Mouse (Mus musculus): ENCODE measurements around the gene Gadd45a.
"Not testable (repeated sequence)": the region's sequence is repeated elsewhere in the genome, so short reads cannot be mapped to it uniquely, and the experiment has no call there.

Gadd45a gene

DNA sequence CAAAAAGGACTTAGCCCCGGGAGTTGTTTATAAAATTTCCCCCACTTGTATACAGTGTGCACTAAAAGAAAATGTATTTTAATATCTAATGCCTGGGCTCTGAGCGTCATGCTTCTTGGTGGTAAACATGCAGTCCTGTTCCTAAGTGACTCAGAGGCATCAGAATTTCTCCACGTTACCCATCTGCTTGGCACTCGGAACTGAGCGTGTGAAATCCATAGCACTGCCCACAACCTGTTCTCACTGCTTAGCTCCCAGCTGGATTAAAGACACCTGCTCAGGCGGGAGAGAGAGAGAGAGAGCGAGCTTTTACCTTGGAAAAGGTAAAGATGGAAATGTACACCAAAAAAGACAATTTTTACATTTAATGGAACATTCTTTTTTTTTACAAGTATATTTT lies 18.3 kb downstream of the Gadd45a start:
- not testable (repeated sequence) for DNase-seq (ENCODE audit: low spot score)

- DNase-seq (ENCODE audit: low spot score) = no peak
Measured at GRCm38 (mm10) chr6:67018365-67018764, 18.9 kb downstream of the Gadd45a start.

DNA sequence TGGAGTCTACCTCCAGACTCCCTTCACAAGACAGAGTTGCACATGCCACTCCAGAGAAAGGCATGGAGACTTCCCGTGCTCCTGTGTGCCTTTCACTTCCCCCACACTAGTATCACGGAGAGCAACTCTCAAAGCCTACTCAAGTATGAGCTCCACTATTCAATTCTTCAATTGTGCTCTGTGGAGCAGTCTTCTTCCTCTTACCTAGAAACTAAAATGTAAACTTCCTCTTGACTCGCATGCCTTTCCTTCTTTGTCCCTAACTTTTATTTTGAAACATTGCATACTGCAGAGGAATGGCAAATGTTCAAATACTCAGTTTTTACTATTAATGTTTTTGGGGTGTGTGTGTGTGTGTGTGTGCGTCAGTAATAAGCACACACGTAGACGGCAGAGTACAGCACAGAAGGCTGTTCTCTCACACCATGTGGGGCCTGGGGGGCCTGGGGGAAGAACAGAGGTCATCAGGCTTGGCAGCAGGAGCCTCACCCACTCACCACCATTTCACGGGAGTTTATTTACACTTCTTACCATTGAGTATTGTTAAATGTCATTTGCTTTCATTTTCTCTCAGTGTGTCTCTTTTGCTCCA lies 20.6 kb downstream of the Gadd45a start:
- no peak for DNase-seq (ENCODE audit: low spot score)

DNA sequence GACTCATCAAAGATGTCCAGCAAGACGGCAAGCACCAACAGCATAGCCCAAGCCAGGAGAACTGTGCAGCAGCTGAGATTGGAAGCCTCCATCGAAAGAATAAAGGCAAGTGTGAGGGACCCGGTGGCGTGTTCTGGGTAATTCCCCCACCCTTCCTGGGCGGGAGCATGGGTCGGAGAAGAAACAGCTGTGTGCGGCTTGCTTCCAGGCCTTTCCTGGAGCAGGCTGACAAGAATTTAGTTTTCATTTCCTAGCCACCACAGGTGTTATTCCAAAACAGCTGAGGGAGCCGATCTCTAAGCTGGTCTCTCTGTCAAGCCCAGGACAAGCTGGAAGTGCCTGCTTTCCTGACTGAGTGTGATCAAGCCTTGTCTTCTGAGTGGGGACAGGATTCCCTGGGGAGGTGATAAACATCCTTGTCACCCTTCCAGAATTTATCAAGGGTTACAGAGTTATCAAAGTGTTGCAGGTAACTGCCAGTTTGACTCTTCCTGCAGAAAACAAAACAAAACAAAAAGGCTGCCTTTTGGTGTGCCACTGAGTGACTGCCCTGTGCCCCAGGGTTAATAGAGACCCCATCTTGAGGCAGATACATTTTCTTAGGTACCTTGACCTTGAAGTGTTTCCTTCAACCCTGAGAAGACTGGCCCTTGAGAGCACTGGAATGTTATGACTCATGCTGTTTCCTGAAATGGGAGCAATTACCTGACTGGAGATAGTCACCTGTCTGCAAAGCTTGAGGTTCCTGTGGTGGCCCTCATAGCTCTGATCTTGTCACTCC lies 21.3 kb downstream of the Gadd45a start:
- no peak for DNase-seq (ENCODE audit: low spot score)

DNA sequence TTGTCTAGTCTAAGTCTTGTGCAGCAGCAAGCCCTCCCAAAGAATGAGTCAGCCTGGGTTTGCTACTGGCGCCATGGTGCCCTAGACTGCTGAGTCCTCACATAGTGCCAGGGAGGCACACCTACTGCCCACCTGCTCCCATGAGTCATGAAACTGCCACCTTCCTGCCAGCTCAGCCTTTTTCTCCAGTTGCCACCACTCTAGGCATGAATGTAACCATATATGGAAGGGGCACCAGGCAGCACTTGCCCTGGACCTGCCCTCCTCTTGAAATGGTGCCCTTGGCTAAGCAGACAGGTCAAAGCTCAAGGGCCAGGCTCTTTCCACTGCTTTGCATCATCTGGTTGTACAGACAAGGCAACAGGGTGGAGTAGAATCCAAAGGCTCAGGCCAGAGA lies 22.6 kb downstream of the Gadd45a start:
- no peak for DNase-seq (ENCODE audit: low spot score)

DNA sequence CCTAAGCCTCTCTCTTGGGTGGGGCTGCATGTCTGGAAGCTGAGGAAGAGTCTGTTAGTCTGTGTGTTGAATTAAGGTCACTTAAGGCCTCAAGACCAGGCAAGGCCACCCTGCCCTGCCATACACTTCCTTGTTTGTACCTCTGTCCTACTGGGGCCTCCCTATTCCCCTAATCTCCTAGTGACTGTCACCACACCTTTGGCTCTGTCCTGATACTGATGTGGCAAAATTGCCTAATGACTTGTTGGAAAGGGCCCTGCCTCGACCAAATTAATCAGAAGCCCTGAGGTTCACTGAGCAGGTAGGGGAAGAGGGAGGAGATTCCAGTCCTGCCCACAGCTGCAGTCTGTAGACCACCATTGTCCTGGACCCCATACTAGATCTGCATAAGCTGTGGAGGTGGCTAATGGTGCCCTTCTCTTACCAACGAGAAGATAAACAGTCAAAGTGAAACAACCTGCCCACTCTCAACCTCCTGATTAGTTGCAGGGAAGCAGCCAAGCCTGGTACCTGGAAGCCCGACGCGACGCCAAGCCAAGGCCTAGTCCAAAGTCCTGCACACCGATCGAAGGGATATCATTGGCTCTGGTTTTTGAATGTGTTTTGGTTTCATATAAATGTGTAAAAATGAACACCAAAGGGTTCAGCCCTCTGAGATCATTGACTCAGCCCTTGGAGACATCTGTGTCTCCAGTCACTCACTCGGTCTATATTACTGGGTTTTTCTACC lies 23.1 kb downstream of the Gadd45a start:
- no peak for DNase-seq (ENCODE audit: low spot score)

- DNase-seq (ENCODE audit: low spot score) = no peak
Measured at GRCm38 (mm10) chr6:67013293-67013948, 23.8 kb downstream of the Gadd45a start.

DNA sequence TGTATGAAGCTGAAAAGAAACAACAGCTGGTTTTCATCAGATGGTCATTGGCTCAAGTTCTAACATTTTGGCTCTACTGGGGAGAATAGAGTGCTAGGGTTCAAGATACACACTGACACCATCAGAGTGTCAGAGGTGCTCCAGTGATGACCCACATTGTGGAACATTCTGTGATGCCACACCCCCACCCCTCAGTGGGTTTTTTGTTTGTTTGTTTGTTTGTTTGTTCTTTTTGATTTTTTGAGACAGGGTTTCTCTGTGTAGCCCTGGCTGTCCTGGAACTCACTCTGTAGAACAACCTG lies 26.1 kb downstream of the Gadd45a start:
- DNase-seq (ENCODE audit: low spot score) = no peak

DNA sequence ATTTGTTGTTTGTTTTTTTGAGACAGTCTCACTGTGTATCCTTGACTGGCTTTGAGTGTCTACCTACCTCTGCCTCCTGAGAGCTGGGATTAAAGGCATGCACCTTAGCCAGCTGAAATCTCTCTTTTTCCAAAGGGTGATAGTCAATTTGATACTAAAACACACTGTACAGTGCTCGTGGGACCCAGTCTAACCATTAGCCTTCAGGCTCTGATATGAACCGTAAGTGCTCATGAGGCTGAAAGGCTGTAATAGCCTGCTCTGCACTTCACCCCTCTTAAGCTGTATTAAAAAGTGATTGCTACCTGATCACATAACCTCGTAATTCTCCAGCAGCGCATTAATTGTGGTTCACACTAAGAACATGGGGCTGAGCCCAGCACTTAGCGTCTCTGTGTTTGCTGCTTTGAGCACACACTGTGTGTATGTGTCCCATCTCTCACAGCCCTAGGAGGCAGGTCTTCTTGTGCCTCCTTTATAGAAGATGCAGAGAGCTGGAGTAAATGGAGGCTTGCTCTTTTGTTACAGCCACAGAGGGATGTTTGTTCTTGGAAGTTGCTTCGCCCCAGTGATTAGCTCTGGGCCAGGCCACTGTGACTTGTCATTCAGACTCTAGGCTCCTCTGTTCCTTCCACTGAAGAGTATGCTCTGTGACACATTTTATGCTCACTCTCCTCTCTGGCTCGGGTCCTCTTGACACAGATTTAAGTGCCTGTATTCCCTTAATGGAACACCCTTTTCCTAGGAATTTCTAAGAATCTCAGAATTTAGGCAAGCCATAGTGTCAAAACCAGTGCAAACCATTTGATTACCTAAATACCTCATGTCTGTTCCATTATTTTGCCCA lies 26.7 kb downstream of the Gadd45a start:
- DNase-seq (ENCODE audit: low spot score) = no peak

DNA sequence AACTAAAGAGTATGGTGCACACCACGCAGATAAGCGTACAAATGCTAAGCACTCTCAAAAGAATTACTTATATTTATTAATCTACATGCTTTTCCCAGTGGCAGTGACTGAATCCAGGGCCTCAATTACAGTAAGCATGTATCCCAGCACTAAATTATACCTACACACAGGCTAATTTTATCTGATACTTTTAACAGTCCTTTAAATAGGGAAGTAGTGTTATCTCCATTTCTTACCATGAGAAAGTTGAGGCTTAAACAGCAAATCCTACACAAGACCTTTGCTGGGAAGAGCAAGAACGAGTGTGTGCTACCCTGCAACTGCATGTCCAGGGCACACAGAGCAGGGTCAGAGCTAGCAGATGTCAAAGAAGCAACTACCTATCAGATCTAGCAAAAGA lies 27.4 kb downstream of the Gadd45a start:
- DNase-seq (ENCODE audit: low spot score) = no peak

- DNase-seq (ENCODE audit: low spot score) = no peak
Measured at GRCm38 (mm10) chr6:66999800-67000199, 37.5 kb downstream of the Gadd45a start.

- DNase-seq (ENCODE audit: low spot score) = no peak
Measured at GRCm38 (mm10) chr6:66998645-66999044, 38.6 kb downstream of the Gadd45a start.

DNA sequence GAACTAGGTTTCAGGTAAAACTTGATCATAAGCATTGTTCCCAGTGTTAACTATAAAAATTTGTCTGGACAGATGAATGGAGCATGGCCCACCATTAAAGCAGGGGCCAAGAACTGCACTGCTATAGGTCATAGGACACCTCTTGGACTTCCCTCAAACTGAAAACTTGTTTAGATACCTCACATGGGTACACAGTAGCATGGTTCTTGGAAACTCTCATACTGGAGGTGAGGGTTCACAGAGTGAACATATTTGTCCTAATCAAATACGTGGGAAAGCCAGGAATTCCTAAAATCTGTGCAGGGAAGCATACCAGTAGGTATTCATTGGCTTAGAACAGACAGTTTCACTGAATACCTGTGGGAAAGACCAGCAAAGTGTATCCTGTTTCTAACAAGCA lies 41.0 kb downstream of the Gadd45a start:
- DNase-seq (ENCODE audit: low spot score) = no peak

- no peak for DNase-seq (ENCODE audit: low spot score)
Measured at GRCm38 (mm10) chr6:66995825-66996224, 41.4 kb downstream of the Gadd45a start.

DNA sequence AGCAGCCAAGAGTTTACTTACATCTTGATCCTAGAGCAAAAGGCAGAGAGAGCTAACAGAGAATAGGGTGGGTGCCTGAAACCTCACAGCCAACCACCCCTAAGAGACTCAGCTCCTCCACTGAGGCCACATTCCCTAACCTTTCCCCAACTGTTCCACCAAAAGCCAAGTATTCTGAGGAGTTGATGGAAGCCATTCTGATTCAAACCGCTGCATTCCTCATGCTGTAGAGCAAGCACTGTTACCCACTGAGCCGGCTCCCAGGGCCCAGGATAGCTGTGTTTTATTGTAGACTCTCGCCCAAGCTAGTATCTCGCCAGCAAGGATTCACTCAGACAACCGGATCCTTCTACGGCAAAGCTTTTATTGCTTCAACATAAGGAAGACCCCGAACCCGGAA lies 42.3 kb downstream of the Gadd45a start:
- no peak for DNase-seq (ENCODE audit: low spot score)

GRCm38 (mm10) chr6:66992786-66993185 lies 44.5 kb downstream of the Gadd45a start:
- DNase-seq (ENCODE audit: low spot score) = no peak

DNA sequence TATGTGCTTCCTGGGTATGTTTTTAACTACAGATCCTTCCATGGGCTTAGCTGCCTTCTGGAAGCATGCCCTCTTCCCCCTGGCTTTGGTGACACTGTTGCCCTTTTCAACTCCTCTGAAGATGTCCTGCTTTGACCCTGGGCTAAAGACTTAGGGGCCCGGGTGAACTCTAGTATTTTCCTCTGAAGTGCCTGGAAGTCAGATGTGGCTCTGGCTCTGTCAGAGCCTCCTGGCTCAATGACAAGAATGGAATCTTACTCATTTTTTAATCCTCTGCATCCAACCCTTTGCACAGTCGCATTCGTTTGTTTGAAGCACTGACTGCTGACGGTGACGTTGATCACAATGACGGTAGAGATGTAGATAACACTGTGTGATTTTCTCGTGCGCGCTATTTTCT lies 45.0 kb downstream of the Gadd45a start:
- DNase-seq (ENCODE audit: low spot score) = no peak

GRCm38 (mm10) chr6:66989518-66989917 lies 47.7 kb downstream of the Gadd45a start:
- DNase-seq (ENCODE audit: low spot score) = no peak

DNA sequence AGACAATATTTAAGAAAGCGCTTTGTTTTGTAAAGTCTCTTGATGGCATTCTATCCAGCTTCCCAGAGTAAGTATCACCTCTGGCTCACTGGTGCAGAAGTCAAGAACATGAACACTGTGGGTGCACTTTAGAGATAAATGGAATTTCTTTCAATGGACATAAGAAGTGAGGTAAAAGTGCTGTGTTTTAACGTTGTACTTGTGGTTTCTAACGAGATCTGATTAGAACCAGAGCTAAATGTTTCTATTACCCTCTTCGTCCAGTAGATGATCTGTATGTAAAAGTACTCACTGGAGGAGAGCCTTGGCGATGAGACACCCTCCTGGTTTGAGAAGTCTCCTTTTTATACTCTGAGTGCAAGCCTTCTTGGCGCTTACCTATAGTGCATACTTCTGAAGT lies 48.2 kb downstream of the Gadd45a start:
- DNase-seq (ENCODE audit: low spot score) = no peak

GRCm38 (mm10) chr6:66988363-66988762 lies 48.9 kb downstream of the Gadd45a start:
- no peak for DNase-seq (ENCODE audit: low spot score)

DNA sequence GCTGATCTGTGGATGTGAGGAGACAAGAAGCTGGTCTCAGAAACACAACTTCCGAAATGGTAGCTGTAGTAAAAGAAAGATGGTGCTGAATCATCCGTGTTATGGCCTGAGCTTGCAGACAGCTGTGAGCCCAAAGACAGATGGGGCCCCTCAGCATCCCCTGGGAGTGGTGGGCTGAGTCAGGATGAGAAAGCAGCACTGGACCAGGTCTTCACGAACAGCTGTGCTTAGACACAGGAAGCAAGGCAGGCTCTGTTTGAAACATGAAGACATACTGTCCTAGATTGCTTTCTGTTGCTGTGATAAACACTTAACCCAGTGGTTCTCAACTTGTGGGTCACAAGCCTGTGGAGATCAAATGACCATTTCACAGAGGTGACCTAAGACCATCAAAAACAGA lies 49.6 kb downstream of the Gadd45a start:
- no peak for DNase-seq (ENCODE audit: low spot score)

DNA sequence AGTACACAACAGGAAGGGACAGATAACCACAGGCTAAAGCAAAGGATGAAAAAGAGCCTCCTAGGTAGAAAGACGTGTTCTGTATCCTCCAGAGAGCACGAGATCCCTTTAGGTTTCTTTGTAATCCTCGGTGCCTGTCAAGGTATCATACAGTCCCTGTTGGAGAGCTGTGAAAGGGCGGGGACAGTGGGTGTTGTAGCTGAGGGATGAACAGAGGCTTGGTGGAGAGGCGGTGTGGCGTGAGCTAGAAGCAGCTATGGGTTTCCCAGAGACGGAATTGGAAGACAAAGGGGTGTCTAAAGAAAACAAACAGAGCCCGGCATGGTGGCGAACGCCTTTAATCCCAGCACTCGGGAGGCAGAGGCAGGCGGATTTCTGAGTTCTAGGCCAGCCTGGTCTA lies 51.2 kb downstream of the Gadd45a start:
- no peak for DNase-seq (ENCODE audit: low spot score)

Measured in ovary, postnatal 14 days (tissue).